17 mouse cellular contexts compared by ENCODE assay signal in the genomic region with DNA sequence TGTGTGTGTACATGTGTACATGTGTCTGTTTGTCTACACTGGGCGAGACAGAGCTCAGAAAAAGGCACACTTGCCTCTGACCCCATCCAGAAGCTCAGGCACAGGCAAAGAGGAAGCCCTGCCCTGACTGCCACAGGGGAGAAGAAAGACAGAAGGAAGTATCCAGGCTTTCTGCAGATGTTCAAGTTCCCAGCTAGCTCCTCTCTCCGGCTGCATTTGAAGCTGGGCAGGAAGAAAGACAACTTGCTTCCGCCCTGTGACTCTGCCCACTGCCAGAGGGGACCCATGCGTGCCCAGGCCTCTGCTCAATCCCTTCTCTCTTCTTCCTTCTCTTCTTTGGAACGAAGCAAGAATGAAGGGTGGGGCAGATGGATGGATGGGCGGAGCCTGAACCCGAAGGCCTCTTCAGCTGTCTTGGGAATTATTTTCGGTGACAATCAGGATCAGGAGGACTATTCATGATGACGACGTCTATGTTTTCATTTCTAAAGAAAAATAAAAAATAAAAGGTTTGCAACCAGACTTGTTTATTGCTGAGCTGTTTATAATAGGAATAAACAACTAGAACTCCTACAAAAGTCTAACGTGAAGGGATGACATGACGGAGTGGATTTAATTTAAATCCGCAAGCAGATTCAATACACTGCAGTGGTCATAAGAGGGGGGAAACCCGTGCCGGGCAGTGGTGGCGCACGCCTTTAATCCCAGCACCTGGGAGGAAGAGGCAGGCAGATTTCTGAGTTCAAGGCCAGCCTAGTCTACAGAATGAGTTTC. TPM values are rescaled to one million over a fixed set of nuclear protein-coding genes. Genes with fewer than 3 reads are reported as not detected.
A peak's percentile ranks its signal among the peaks of the same experiment; 100 is the strongest.
DNase-seq lines count a peak whose midpoint lies in the region; ATAC-seq and TF ChIP-seq lines count a peak whose summit lies in the region.
"Had no signal": no experiment of that assay in that cellular context is flagged by ENCODE, and none has a peak within 500 bp of the region (broad histone marks: within the 10 kb centered on the region; RNA-seq: fewer than 3 reads in every experiment).

No protein-coding gene starts in this region.

- 0 out of 2 replicates have a peak overlapping the region, but pooled peaks have one; percentile 16 for H3K9ac ChIP-seq in lung, embryonic 14.5 days
- no peak overlapping the region for H3K9ac ChIP-seq in liver, embryonic 16.5 days (ENCODE audit: low read depth, low read length)
- H3K9ac ChIP-seq: embryonic facial prominence, embryonic 15.5 days; heart, embryonic 13.5 days; hindbrain, embryonic 12.5 days; neural tube, embryonic 13.5 days had no signal

- H3K27ac ChIP-seq in lung, embryonic 14.5 days (ENCODE audit: low read depth): no peak overlapping the region
- peak overlapping the region; percentile 72 for H3K27ac ChIP-seq in bone marrow, adult 2 months (ENCODE audit: control insufficient read depth, insufficient read depth, low read depth, low read length, poor library complexity)
- H3K27ac ChIP-seq in liver, embryonic 16.5 days (ENCODE audit: low read length): peak overlapping the region; percentile 9; the same call in 1 of the 2 replicates
- H3K27ac ChIP-seq: embryonic facial prominence, embryonic 15.5 days; heart, embryonic 13.5 days; hindbrain, embryonic 12.5 days; neural tube, embryonic 13.5 days had no signal

- no peaks in the 10 kb centered on the region for H3K27me3 ChIP-seq in lung, embryonic 14.5 days (ENCODE audit: insufficient read depth, low read length)
- H3K27me3 ChIP-seq in liver, embryonic 16.5 days (ENCODE audit: control insufficient read depth, insufficient read depth, low read depth, low read length): no peaks in the 10 kb centered on the region
- H3K27me3 ChIP-seq: embryonic facial prominence, embryonic 15.5 days; heart, embryonic 13.5 days; hindbrain, embryonic 12.5 days; neural tube, embryonic 13.5 days; Patski had no signal

- no peak for DNase-seq in lung, embryonic 14.5 days
- DNase-seq in lung, postnatal 36 days: no peak
- DNase-seq in adrenal gland, adult 2 months: no peak
- DNase-seq in layer of hippocampus, postnatal 10 days (ENCODE audit: low spot score in 2 of 2): no peak
- no peak for DNase-seq in gastrocnemius, postnatal 10 days
- DNase-seq: kidney, adult 11 months; kidney, postnatal 25 days; lung, postnatal 4 days had no signal

- TF ChIP-seq POLR2A in bone marrow, adult 2 months (IDR thresholded peaks at IDR 0.05; ENCODE audit: borderline replicate concordance, control insufficient read depth, low read depth, low read length): no peak

- H3K36me3 ChIP-seq in lung, embryonic 14.5 days (ENCODE audit: insufficient read depth): no peaks in the 10 kb centered on the region
- H3K36me3 ChIP-seq in liver, embryonic 16.5 days (ENCODE audit: control insufficient read depth, insufficient read depth): no peaks in the 10 kb centered on the region
- H3K36me3 ChIP-seq: embryonic facial prominence, embryonic 15.5 days; heart, embryonic 13.5 days; hindbrain, embryonic 12.5 days; neural tube, embryonic 13.5 days had no signal

- WGBS in lung, embryonic 14.5 days: 72% methylated on average over 17 of the region's 17 CpGs
- 30% methylated on average over 17 of the region's 17 CpGs for WGBS in bone marrow, adult 2 months
- WGBS in liver, embryonic 16.5 days (ENCODE audit: insufficient replicate concordance): 41% methylated on average over 17 of the region's 17 CpGs

- TF ChIP-seq CTCF in lung, embryonic 14.5 days (IDR thresholded peaks at IDR 0.05; ENCODE audit: low read depth): no peak
- TF ChIP-seq CTCF in bone marrow, adult 2 months (IDR thresholded peaks at IDR 0.05; ENCODE audit: control insufficient read depth, insufficient read depth, low read length): no peak

- H3K4me3 ChIP-seq in lung, embryonic 14.5 days (ENCODE audit: low read depth, low read length): no peak overlapping the region
- H3K4me3 ChIP-seq in bone marrow, adult 2 months (replicated peaks; ENCODE audit: control insufficient read depth, low read depth, low read length): no peak overlapping the region
- H3K4me3 ChIP-seq in liver, embryonic 16.5 days (ENCODE audit: low read depth, low read length): no peak overlapping the region
- H3K4me3 ChIP-seq: embryonic facial prominence, embryonic 15.5 days; heart, embryonic 13.5 days; hindbrain, embryonic 12.5 days; neural tube, embryonic 13.5 days had no signal

- no peak for ATAC-seq in lung, embryonic 14.5 days (ENCODE audit: insufficient read depth)
- ATAC-seq in liver, embryonic 16.5 days (ENCODE audit: low read depth): peak; percentile 21; the same call in 1 of the 2 replicates
- ATAC-seq: CD4-positive, CD25-positive, alpha-beta regulatory T cell, adult 4 months; forebrain, embryonic 14.5 days; Patski had no signal

- no peak overlapping the region for H3K4me2 ChIP-seq in lung, embryonic 14.5 days
- no peak overlapping the region for H3K4me2 ChIP-seq in liver, embryonic 16.5 days (ENCODE audit: low read depth, low read length)
- H3K4me2 ChIP-seq: embryonic facial prominence, embryonic 15.5 days; heart, embryonic 13.5 days; hindbrain, embryonic 12.5 days; neural tube, embryonic 13.5 days had no signal

- 0 out of 2 replicates have a peak, but pooled peaks cover 2% of the 10 kb centered on the region for H3K4me1 ChIP-seq in lung, embryonic 14.5 days (ENCODE audit: insufficient read depth)
- H3K4me1 ChIP-seq in bone marrow, adult 2 months (ENCODE audit: control insufficient read depth, insufficient read depth, low read length): peaks cover 2% of the 10 kb centered on the region; the same call in 1 of the 2 replicates
- no peaks in the 10 kb centered on the region; the same call in 1 of the 2 replicates for H3K4me1 ChIP-seq in liver, embryonic 16.5 days (ENCODE audit: control insufficient read depth, low read depth, low read length)
- H3K4me1 ChIP-seq: hindbrain, embryonic 12.5 days; neural tube, embryonic 13.5 days had no signal

- H3K9me3 ChIP-seq in lung, embryonic 14.5 days (ENCODE audit: low read depth, low read length): no peaks in the 10 kb centered on the region
- no peaks in the 10 kb centered on the region for H3K9me3 ChIP-seq in liver, embryonic 16.5 days (replicated peaks; ENCODE audit: control insufficient read depth, low read length)
- H3K9me3 ChIP-seq: embryonic facial prominence, embryonic 15.5 days; heart, embryonic 13.5 days; hindbrain, embryonic 12.5 days; neural tube, embryonic 13.5 days had no signal

RNA-seq across cellular contexts. Expression of gene Ckap4, which starts 15.5 kb away (rescaled TPM):
- 177 and 179 TPM in 2 replicates for polyA plus RNA-seq in lung, embryonic 14.5 days (2014; fragmentation: Nextera tagmentation; extraction: Ambion mirVana)
- polyA plus RNA-seq in bone marrow, adult 2 months (2011; ENCODE audit: insufficient read depth, insufficient read length, low replicate concordance, missing spikeins): 12.5 and 27.6 TPM in 2 replicates
- 5.1 and 7.4 TPM in 2 replicates for polyA plus RNA-seq in liver, embryonic 16.5 days (2015; fragmentation: Nextera tagmentation; extraction: Ambion mirVana)
- 10 to 100 TPM; 24.5 to 44.7 TPM for total RNA-seq in adrenal gland, adult 2 months (2021)
- 20.8 and 29.3 TPM in 2 replicates for polyA plus RNA-seq in adrenal gland, adult 2 months (2012; rRNA removed)
- 10 to 100 TPM; 34.2 to 36.9 TPM for total RNA-seq in layer of hippocampus, postnatal 10 days (2021)
- total RNA-seq in gastrocnemius, postnatal 10 days (2021): 10 to 100 TPM; 68.6 to 92.0 TPM

RNA-seq across cellular contexts. Expression of gene Tcp11l2, which starts 27.1 kb away (rescaled TPM):
- 15.1 and 17.4 TPM in 2 replicates for polyA plus RNA-seq in lung, embryonic 14.5 days (2014; fragmentation: Nextera tagmentation; extraction: Ambion mirVana)
- 35.7 and 37.2 TPM in 2 replicates for polyA plus RNA-seq in bone marrow, adult 2 months (2011; ENCODE audit: insufficient read depth, insufficient read length, low replicate concordance, missing spikeins)
- polyA plus RNA-seq in liver, embryonic 16.5 days (2015; fragmentation: Nextera tagmentation; extraction: Ambion mirVana): 78.9 and 85.6 TPM in 2 replicates
- total RNA-seq in adrenal gland, adult 2 months (2021): 10 to 100 TPM; 35.0 to 41.7 TPM
- polyA plus RNA-seq in adrenal gland, adult 2 months (2012; rRNA removed): 35.9 and 48.1 TPM in 2 replicates
- 10 to 100 TPM; 15.2 to 17.2 TPM for total RNA-seq in layer of hippocampus, postnatal 10 days (2021)
- 10 to 100 TPM; 68.6 to 88.2 TPM for total RNA-seq in gastrocnemius, postnatal 10 days (2021)
